Mouse (Mus musculus): ENCODE data around the gene Nudt8. TPM values are rescaled to one million over a fixed set of nuclear protein-coding genes. Genes with fewer than 3 reads are reported as not detected.
"Not testable (repeated sequence)": the region's sequence is repeated elsewhere in the genome, so short reads cannot be mapped to it uniquely, and the experiment has no call there.

Nudt8 gene
- polyA plus RNA-seq, 1 experiment: 36.9 TPM

DNA sequence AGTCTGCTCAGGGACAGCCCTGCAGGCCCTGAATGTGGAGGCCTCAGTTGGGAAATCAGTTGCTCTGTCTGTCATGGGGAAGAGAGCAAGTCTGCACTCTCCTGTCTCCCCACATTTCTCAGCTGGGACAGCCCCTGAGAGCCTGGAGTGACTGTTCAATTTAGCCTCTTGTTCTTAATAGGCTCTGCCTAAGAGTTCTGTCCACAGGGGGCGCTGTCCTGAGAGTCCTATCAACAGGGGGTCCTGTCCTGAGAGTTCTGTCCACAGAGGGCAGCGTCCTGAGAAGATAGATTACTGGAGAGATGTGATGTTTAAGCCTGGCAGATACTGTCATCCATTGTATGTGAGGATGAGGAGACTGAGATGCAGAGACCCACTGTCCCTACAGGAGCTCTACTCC lies 37.9 kb upstream of the Nudt8 start:
- Histone ChIP-seq H3K4me3 (no peak overlapping the region), H3K4me2 (ENCODE audit: low read depth) (no peak overlapping the region), H3K79me2 (ENCODE audit: control insufficient read depth, insufficient read depth) (no peaks in the 10 kb centered on the region), H3K36me3 (ENCODE audit: control insufficient read depth, insufficient read depth) (no peaks in the 10 kb centered on the region), H3ac (ENCODE audit: control insufficient read depth, insufficient read length) (no peak overlapping the region), H3K27me3 (ENCODE audit: control insufficient read depth, insufficient read depth, insufficient read length) (peaks cover 5% of the 10 kb centered on the region)
- TF ChIP-seq CEBPB (IDR thresholded peaks at IDR 0.05; ENCODE audit: insufficient read depth, poor library complexity, severe bottlenecking) (no peak), SRF (IDR thresholded peaks at IDR 0.05; ENCODE audit: control insufficient read depth, insufficient read length, low read depth) (no peak), MYOG (IDR thresholded peaks at IDR 0.05; ENCODE audit: control insufficient read depth in 1 of 3, insufficient read depth in 1 of 3, insufficient read length in 2 of 3, low read depth in 2 of 3) (no peak), USF1 (IDR thresholded peaks at IDR 0.05; ENCODE audit: low read depth) (no peak), POLR2A (IDR thresholded peaks at IDR 0.05; ENCODE audit: insufficient read length, low read depth) (no peak), TCF3 (IDR thresholded peaks at IDR 0.05; ENCODE audit: insufficient read length, low read depth) (no peak), MYOD1 (IDR thresholded peaks at IDR 0.05; ENCODE audit: control insufficient read depth in 1 of 3, insufficient read length in 2 of 3, low read depth in 2 of 3) (no peak), TCF12 (IDR thresholded peaks at IDR 0.05; ENCODE audit: insufficient read depth, poor library complexity, severe bottlenecking) (no peak)

GRCm38 (mm10) chr19:3964030-3964429 lies 36.4 kb upstream of the Nudt8 start:
- Histone ChIP-seq H3K79me2 (ENCODE audit: control insufficient read depth, insufficient read depth) (no peaks in the 10 kb centered on the region), H3K4me2 (ENCODE audit: low read depth) (no peak overlapping the region), H3K27me3 (ENCODE audit: control insufficient read depth, insufficient read depth, insufficient read length) (peaks cover 5% of the 10 kb centered on the region), H3K36me3 (ENCODE audit: control insufficient read depth, insufficient read depth) (no peaks in the 10 kb centered on the region), H3ac (ENCODE audit: control insufficient read depth, insufficient read length) (no peak overlapping the region), H3K4me3 (no peak overlapping the region)
- TF ChIP-seq TCF12 (IDR thresholded peaks at IDR 0.05; ENCODE audit: insufficient read depth, poor library complexity, severe bottlenecking) (no peak), POLR2A (IDR thresholded peaks at IDR 0.05; ENCODE audit: insufficient read length, low read depth) (no peak), E2F4 (IDR thresholded peaks at IDR 0.05; ENCODE audit: insufficient read depth) (no peak), TCF3 (IDR thresholded peaks at IDR 0.05; ENCODE audit: insufficient read length, low read depth) (no peak), MYOG (IDR thresholded peaks at IDR 0.05; ENCODE audit: control insufficient read depth in 1 of 3, insufficient read depth in 1 of 3, insufficient read length in 2 of 3, low read depth in 2 of 3) (no peak), POLR2AphosphoS2 (IDR thresholded peaks at IDR 0.05; ENCODE audit: insufficient read length, low read depth) (no peak)

GRCm38 (mm10) chr19:3966330-3967075 lies 33.9 kb upstream of the Nudt8 start:
- no peak overlapping the region for H3K4me2 ChIP-seq (ENCODE audit: low read depth)
- peaks cover 18% of the 10 kb centered on the region for H3K27me3 ChIP-seq (ENCODE audit: control insufficient read depth, insufficient read depth, insufficient read length)
- H3ac ChIP-seq (ENCODE audit: control insufficient read depth, insufficient read length): no peak overlapping the region
- H3K4me3 ChIP-seq: no peak overlapping the region
- no peaks in the 10 kb centered on the region for H3K79me2 ChIP-seq (ENCODE audit: control insufficient read depth, insufficient read depth)
- no peaks in the 10 kb centered on the region for H3K36me3 ChIP-seq (ENCODE audit: control insufficient read depth, insufficient read depth)
- TF ChIP-seq MAX (IDR thresholded peaks at IDR 0.05; ENCODE audit: low read depth) (no peak), POLR2A (IDR thresholded peaks at IDR 0.05; ENCODE audit: insufficient read length, low read depth) (no peak), MYOG (IDR thresholded peaks at IDR 0.05; ENCODE audit: control insufficient read depth in 1 of 3, insufficient read depth in 1 of 3, insufficient read length in 2 of 3, low read depth in 2 of 3) (no peak), SRF (IDR thresholded peaks at IDR 0.05; ENCODE audit: control insufficient read depth, insufficient read length, low read depth) (no peak), TCF3 (IDR thresholded peaks at IDR 0.05; ENCODE audit: insufficient read length, low read depth) (no peak), USF1 (IDR thresholded peaks at IDR 0.05; ENCODE audit: low read depth) (no peak), CEBPB (IDR thresholded peaks at IDR 0.05; ENCODE audit: insufficient read depth, poor library complexity, severe bottlenecking) (no peak), E2F4 (IDR thresholded peaks at IDR 0.05; ENCODE audit: insufficient read depth) (no peak), MYOD1 (IDR thresholded peaks at IDR 0.05; ENCODE audit: control insufficient read depth in 1 of 3, insufficient read length in 2 of 3, low read depth in 2 of 3) (no peak), TCF12 (IDR thresholded peaks at IDR 0.05; ENCODE audit: insufficient read depth, poor library complexity, severe bottlenecking) (no peak), REST (IDR thresholded peaks at IDR 0.05; ENCODE audit: insufficient read depth, insufficient read length) (no peak), POLR2AphosphoS2 (IDR thresholded peaks at IDR 0.05; ENCODE audit: insufficient read length, low read depth) (no peak)

DNA sequence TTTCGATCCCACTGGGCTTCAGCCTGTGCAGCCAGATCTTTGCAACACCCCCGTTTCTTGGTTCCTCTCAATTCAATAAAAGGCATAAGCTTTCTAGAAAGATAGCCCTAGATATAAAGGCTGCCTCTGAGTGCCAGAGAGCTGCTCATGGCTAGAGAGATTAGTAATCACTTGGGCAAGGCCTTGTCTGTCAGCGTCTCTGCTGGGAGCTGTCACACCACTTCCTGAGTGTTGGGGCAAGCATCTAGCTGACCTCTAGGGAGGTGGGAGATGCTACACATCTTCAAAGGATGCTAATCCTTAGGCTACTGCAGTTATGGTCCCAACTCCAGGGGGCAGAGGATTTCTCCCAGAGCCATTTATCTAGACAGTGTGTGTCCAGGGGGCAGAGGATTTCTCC lies 33.1 kb upstream of the Nudt8 start:
- TF ChIP-seq USF1 (IDR thresholded peaks at IDR 0.05; ENCODE audit: low read depth) (no peak), E2F4 (IDR thresholded peaks at IDR 0.05; ENCODE audit: insufficient read depth) (no peak), MYOD1 (IDR thresholded peaks at IDR 0.05; ENCODE audit: control insufficient read depth in 1 of 3, insufficient read length in 2 of 3, low read depth in 2 of 3) (no peak), REST (IDR thresholded peaks at IDR 0.05; ENCODE audit: insufficient read depth, insufficient read length) (no peak), POLR2A (IDR thresholded peaks at IDR 0.05; ENCODE audit: insufficient read length, low read depth) (no peak), CEBPB (IDR thresholded peaks at IDR 0.05; ENCODE audit: insufficient read depth, poor library complexity, severe bottlenecking) (no peak), POLR2AphosphoS2 (IDR thresholded peaks at IDR 0.05; ENCODE audit: insufficient read length, low read depth) (no peak), MYOG (IDR thresholded peaks at IDR 0.05; ENCODE audit: control insufficient read depth in 1 of 3, insufficient read depth in 1 of 3, insufficient read length in 2 of 3, low read depth in 2 of 3) (no peak), SRF (IDR thresholded peaks at IDR 0.05; ENCODE audit: control insufficient read depth, insufficient read length, low read depth) (no peak)
- Histone ChIP-seq H3K79me2 (ENCODE audit: control insufficient read depth, insufficient read depth) (no peaks in the 10 kb centered on the region), H3ac (ENCODE audit: control insufficient read depth, insufficient read length) (no peak overlapping the region), H3K4me2 (ENCODE audit: low read depth) (no peak overlapping the region), H3K4me3 (no peak overlapping the region), H3K27me3 (ENCODE audit: control insufficient read depth, insufficient read depth, insufficient read length) (peaks cover 18% of the 10 kb centered on the region), H3K36me3 (ENCODE audit: control insufficient read depth, insufficient read depth) (no peaks in the 10 kb centered on the region)

DNA sequence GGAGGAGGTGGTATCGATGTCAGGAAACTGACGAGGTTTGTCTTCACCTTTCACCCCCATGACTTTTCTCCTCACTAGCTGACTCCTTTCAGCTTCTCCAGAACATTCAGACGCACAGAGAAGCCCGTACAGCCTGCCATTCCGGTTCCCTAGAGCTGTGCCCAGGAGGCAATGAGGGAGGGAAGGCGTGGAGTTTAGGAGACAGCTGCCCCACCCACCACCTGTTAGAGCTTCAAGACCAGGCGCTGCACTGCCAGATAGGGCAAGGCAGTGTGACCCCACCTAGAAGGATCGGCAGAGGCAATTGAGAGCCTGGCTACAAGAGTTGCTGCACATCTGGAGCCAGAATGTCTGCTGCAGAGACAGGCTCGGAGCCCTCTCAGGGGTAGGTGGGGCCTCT lies 28.2 kb upstream of the Nudt8 start, which contains the start of gene Aldh3b2:
TSS of gene Aldh3b2 (plus strand) at position 100 of the 400 bp plus-strand sequence.
- H3K27me3 ChIP-seq (ENCODE audit: control insufficient read depth, insufficient read depth, insufficient read length): peaks cover 24% of the 10 kb centered on the region
- no peaks in the 10 kb centered on the region for H3K36me3 ChIP-seq (ENCODE audit: control insufficient read depth, insufficient read depth)
- TF ChIP-seq SRF (IDR thresholded peaks at IDR 0.05; ENCODE audit: control insufficient read depth, insufficient read length, low read depth): no peak
- TF ChIP-seq MAX (IDR thresholded peaks at IDR 0.05; ENCODE audit: low read depth): no peak
- TF ChIP-seq MYOG (IDR thresholded peaks at IDR 0.05; ENCODE audit: control insufficient read depth in 1 of 3, insufficient read depth in 1 of 3, insufficient read length in 2 of 3, low read depth in 2 of 3): peak in 2 of 3 experiments; percentile 39 to 78
- TF ChIP-seq REST (IDR thresholded peaks at IDR 0.05; ENCODE audit: insufficient read depth, insufficient read length): no peak
- TF ChIP-seq POLR2AphosphoS2 (IDR thresholded peaks at IDR 0.05; ENCODE audit: insufficient read length, low read depth): no peak
- no peak for TF ChIP-seq POLR2A (IDR thresholded peaks at IDR 0.05; ENCODE audit: insufficient read length, low read depth)
- peak in 2 of 3 experiments; percentile 68 to 81 for TF ChIP-seq MYOD1 (IDR thresholded peaks at IDR 0.05; ENCODE audit: control insufficient read depth in 1 of 3, insufficient read length in 2 of 3, low read depth in 2 of 3)
- no peak for TF ChIP-seq E2F4 (IDR thresholded peaks at IDR 0.05; ENCODE audit: insufficient read depth)
- TF ChIP-seq TCF12 (IDR thresholded peaks at IDR 0.05; ENCODE audit: insufficient read depth, poor library complexity, severe bottlenecking): no peak
- TF ChIP-seq USF1 (IDR thresholded peaks at IDR 0.05; ENCODE audit: low read depth): no peak
- TF ChIP-seq TCF3 (IDR thresholded peaks at IDR 0.05; ENCODE audit: insufficient read length, low read depth): no peak
- TF ChIP-seq CEBPB (IDR thresholded peaks at IDR 0.05; ENCODE audit: insufficient read depth, poor library complexity, severe bottlenecking): no peak
- H3K4me2 ChIP-seq (ENCODE audit: low read depth): no peak within 1 kb of the TSS
- no peak within 1 kb of the TSS for H3ac ChIP-seq (ENCODE audit: control insufficient read depth, insufficient read length)
- H3K79me2 ChIP-seq (ENCODE audit: control insufficient read depth, insufficient read depth): no peaks in the 10 kb centered on the region
- no peak within 1 kb of the TSS for H3K4me3 ChIP-seq

DNA sequence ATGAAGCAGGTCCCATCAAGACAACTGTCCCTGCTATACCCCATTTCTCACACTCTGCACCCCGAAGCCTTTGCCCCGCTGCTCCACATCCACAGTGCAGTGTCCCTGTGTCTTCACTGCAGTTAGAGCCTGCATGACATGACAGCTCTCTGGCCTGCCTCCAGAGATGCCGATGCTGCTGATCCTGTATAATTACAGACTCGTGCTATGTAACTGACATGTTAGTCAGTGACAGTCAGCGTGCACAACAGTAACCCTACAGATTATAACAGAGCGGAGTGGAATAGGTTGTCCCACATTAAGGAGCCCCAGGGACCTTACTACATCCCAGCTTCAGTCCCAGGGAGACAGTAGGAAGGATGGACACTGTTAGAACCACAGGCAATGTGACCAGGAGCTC lies 25.8 kb upstream of the Nudt8 start:
- not testable (repeated sequence) for H3K79me2 ChIP-seq (ENCODE audit: control insufficient read depth, insufficient read depth); H3K36me3 ChIP-seq (ENCODE audit: control insufficient read depth, insufficient read depth); H3K4me3 ChIP-seq; H3ac ChIP-seq (ENCODE audit: control insufficient read depth, insufficient read length); H3K4me2 ChIP-seq (ENCODE audit: low read depth)
- peaks cover 19% of the 10 kb centered on the region for H3K27me3 ChIP-seq (ENCODE audit: control insufficient read depth, insufficient read depth, insufficient read length)
